Mouse (Mus musculus): Measurements from ENCODE around the gene Slc2a8. TPM values are rescaled to one million over a fixed set of nuclear protein-coding genes. Genes with fewer than 3 reads are reported as not detected.

The Slc2a8 gene
- polyA plus RNA-seq, 1 experiment, result 28.4 TPM

- no peak overlapping the region for H3K4me3 ChIP-seq (replicated peaks)
- TF ChIP-seq FLI1 (IDR thresholded peaks at IDR 0.05; ENCODE audit: low read length), result no peak
- TF ChIP-seq GATA1 (IDR thresholded peaks at IDR 0.05; ENCODE audit: borderline replicate concordance, low read length), result no peak
Measured at GRCm38 (mm10) chr2:32954581-32954980, 27.3 kb downstream of the Slc2a8 start.

GRCm38 (mm10) chr2:32947454-32947853 lies 34.4 kb downstream of the Slc2a8 start:
- peaks cover 43% of the 10 kb centered on the region for H3K4me1 ChIP-seq
- TF ChIP-seq GATA1 (IDR thresholded peaks at IDR 0.05; ENCODE audit: borderline replicate concordance, low read length) (no peak), FLI1 (IDR thresholded peaks at IDR 0.05; ENCODE audit: low read length) (no peak)
- H3K27me3 ChIP-seq (replicated peaks), result peaks cover 3% of the 10 kb centered on the region
- H3K36me3 ChIP-seq (replicated peaks; ENCODE audit: low read length), result peaks cover 87% of the 10 kb centered on the region
- no peak overlapping the region for H3K4me3 ChIP-seq (replicated peaks)
- H3K9me3 ChIP-seq, result no peaks in the 10 kb centered on the region

More at GRCm38 (mm10) chr2:32954581-32954980, 27.3 kb downstream of the Slc2a8 start:
- peaks cover 87% of the 10 kb centered on the region for H3K36me3 ChIP-seq (replicated peaks; ENCODE audit: low read length)
- H3K27me3 ChIP-seq (replicated peaks), result no peaks in the 10 kb centered on the region
- H3K9me3 ChIP-seq, result peaks cover 6% of the 10 kb centered on the region
- peaks cover 29% of the 10 kb centered on the region for H3K4me1 ChIP-seq

DNA sequence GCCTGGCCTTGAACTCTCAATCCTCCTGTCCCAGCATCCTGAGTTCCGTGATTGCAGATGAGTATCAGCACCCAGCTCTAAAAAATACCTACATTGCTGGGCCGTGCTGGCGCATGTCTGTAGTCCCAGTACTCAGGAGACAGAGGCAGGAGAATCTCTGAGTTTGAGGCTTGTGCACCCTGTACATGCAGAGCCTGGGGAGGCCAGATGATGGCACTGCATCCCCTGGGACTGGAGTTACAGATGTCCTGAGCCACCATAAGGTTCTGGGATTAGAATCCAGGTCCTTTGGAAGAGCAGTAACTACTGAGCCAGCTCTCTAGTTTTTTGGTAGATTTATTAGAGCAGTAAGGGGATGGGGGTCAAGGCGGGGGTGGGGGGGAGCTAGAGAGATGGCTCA lies 41.4 kb downstream of the Slc2a8 start:
- TF ChIP-seq GATA1 (IDR thresholded peaks at IDR 0.05; ENCODE audit: borderline replicate concordance, low read length) (no peak), FLI1 (IDR thresholded peaks at IDR 0.05; ENCODE audit: low read length) (no peak)
- Histone ChIP-seq H3K4me1 (peaks cover 18% of the 10 kb centered on the region), H3K27me3 (replicated peaks) (no peaks in the 10 kb centered on the region), H3K36me3 (replicated peaks; ENCODE audit: low read length) (peaks cover 86% of the 10 kb centered on the region), H3K4me3 (replicated peaks) (no peak overlapping the region), H3K9me3 (no peaks in the 10 kb centered on the region)

DNA sequence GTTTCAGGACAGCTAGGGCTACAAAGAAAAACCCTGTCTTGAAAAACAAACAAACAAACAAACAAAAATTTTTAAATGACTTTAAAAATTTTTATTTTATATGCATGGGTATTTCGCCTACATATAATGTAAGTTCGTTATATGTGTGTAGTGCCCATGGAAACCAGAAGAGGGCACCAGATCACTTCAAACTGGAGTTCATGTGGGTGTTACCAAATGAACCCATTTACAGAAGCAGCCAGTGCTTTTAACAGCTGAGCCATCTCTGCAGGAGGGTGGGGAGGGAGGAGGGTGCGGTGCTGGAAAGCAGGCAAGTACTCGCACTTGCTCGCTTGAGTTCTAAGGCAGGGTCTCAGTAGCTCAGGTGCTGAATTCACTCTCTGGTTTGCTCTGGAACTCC lies 42.5 kb downstream of the Slc2a8 start:
- Histone ChIP-seq H3K27me3 (replicated peaks) (peaks cover 4% of the 10 kb centered on the region), H3K4me3 (replicated peaks) (no peak overlapping the region), H3K9me3 (no peaks in the 10 kb centered on the region), H3K36me3 (replicated peaks; ENCODE audit: low read length) (peaks cover 86% of the 10 kb centered on the region), H3K4me1 (peaks cover 18% of the 10 kb centered on the region)
- TF ChIP-seq FLI1 (IDR thresholded peaks at IDR 0.05; ENCODE audit: low read length) (no peak), GATA1 (IDR thresholded peaks at IDR 0.05; ENCODE audit: borderline replicate concordance, low read length) (no peak)

GRCm38 (mm10) chr2:32938741-32939140 lies 43.1 kb downstream of the Slc2a8 start:
- Histone ChIP-seq H3K27me3 (replicated peaks) (peaks cover 10% of the 10 kb centered on the region), H3K4me3 (replicated peaks) (no peak overlapping the region), H3K36me3 (replicated peaks; ENCODE audit: low read length) (peaks cover 88% of the 10 kb centered on the region), H3K4me1 (peaks cover 23% of the 10 kb centered on the region), H3K9me3 (no peaks in the 10 kb centered on the region)
- TF ChIP-seq FLI1 (IDR thresholded peaks at IDR 0.05; ENCODE audit: low read length) (no peak), GATA1 (IDR thresholded peaks at IDR 0.05; ENCODE audit: borderline replicate concordance, low read length) (no peak)

- H3K36me3 ChIP-seq (replicated peaks; ENCODE audit: low read length), result peaks cover 77% of the 10 kb centered on the region
Measured at GRCm38 (mm10) chr2:32931730-32932129, 50.2 kb downstream of the Slc2a8 start.

DNA sequence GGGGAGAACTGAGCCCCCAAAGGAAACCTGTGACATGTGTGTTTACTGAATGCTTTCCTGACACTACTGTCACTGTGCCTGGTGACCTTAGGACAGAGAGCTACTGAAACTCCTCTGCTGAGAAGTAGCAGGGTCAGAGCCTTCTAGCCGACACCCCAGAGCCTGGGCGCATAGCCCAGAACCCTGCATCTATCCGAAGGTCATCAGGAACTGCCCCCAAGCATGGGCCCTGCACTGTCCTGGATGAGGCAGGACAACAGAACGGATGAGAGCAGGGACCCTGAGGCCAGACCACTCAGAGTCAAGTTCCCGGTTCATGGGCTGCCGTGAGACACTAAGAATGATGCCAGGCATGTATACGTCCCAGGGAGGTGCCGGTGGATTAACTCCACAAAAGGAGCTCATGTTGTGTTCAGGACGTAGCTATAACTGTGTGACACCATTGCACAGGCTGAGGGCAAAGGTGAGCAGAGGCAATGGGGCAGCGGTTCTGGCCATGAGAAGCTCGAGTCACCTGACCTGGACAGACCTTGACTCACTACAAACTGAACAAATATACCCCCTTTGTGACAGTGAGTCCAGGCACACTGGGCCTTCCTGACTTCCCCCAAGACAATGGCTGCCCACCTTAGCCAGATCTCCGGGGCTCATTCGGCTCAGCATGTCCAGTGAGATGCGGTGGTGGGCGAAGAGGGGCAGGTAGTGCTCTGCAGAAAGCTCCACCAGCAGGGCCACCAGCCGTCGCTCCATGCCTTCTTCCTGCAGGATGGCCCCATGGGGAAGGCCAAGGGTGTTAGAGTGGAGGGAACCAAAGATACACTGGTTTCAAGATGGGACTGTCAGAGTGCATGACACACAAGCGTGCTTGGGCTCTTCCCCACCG lies 52.7 kb downstream of the Slc2a8 start:
- TF ChIP-seq FLI1 (IDR thresholded peaks at IDR 0.05; ENCODE audit: low read length), result no peak
- no peak for TF ChIP-seq GATA1 (IDR thresholded peaks at IDR 0.05; ENCODE audit: borderline replicate concordance, low read length)
- peaks cover 32% of the 10 kb centered on the region for H3K27me3 ChIP-seq (replicated peaks)
- H3K36me3 ChIP-seq (replicated peaks; ENCODE audit: low read length), result peaks cover 67% of the 10 kb centered on the region
- H3K4me3 ChIP-seq (replicated peaks), result no peak overlapping the region
- no peaks in the 10 kb centered on the region for H3K9me3 ChIP-seq
- peaks cover 10% of the 10 kb centered on the region; the same call in 1 of the 2 replicates for H3K4me1 ChIP-seq

More at GRCm38 (mm10) chr2:32931730-32932129, 50.2 kb downstream of the Slc2a8 start:
- no peak for TF ChIP-seq FLI1 (IDR thresholded peaks at IDR 0.05; ENCODE audit: low read length)
- no peak for TF ChIP-seq GATA1 (IDR thresholded peaks at IDR 0.05; ENCODE audit: borderline replicate concordance, low read length)
- peaks cover 14% of the 10 kb centered on the region; the same call in 1 of the 2 replicates for H3K4me1 ChIP-seq
- H3K9me3 ChIP-seq, result no peaks in the 10 kb centered on the region
- peaks cover 30% of the 10 kb centered on the region for H3K27me3 ChIP-seq (replicated peaks)
- no peak overlapping the region for H3K4me3 ChIP-seq (replicated peaks)

DNA sequence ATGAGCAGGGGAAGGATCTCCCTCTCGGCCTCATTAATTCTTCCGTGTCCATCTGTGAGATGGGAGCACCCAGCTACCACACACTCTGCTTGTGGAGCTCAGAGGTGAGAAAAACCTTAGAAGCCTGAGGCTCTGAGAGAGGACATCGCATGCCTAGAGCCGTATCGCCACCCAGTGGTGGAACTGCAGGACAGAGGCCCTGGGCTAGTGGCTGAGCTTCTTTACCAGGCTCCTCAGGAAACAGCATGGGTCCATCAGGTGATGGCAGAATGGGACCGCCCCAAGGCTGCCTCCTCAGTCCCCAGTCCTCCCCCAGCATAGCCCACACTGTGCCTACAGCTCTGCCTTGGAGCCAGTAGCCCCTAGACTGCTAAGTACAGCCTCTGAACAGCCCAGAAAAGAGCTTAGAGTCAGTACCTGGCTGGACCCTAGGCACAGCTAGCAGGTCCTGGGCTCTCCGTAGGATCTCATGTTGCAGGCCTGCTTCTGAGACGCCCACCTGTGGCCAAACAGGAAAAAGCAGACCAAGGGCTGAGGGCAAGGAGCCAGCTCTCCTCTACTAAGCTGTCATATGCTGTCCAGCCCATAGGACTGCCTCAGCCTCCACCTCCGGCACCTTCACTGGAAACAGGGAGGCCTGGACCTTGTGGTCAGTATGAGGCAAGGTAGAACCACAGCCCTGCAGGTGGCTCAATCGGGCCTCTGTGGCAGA lies 53.5 kb downstream of the Slc2a8 start:
- H3K27me3 ChIP-seq (replicated peaks), result peaks cover 32% of the 10 kb centered on the region
- H3K4me3 ChIP-seq (replicated peaks), result no peak overlapping the region

DNA sequence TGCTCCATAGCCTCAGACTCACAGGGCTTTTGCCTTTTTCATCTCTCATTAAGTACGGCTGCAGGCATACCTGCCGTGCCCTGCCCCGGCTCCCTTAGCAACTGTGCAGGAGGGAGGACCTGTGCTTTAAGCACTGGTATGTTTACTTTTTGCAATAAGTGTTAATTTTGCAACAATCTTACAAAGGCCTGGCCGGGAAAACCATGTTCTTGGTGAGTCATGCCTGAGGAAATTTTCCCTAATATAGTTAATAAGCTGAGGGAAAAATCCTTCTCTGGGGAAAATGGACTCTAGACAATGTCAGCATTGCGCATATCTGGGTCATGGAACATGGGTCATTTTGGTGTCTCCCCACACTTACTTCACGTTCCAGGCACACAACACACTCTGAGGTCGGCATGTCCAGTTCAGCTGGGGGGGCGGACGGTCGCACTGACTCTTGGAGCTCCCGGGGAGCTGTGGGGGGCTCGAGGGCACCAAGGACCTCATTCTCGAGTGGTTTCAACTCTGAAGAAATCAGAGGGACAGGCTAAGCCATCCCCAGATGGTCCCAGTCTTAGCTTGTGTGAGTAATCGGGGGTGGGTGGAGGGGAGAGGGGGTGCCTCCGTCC lies 54.2 kb downstream of the Slc2a8 start:
- TF ChIP-seq FLI1 (IDR thresholded peaks at IDR 0.05; ENCODE audit: low read length) (no peak), GATA1 (IDR thresholded peaks at IDR 0.05; ENCODE audit: borderline replicate concordance, low read length) (no peak)
- no peaks in the 10 kb centered on the region for H3K9me3 ChIP-seq
- no peak overlapping the region for H3K4me3 ChIP-seq (replicated peaks)
- peaks cover 7% of the 10 kb centered on the region; the same call in 1 of the 2 replicates for H3K4me1 ChIP-seq
- peaks cover 67% of the 10 kb centered on the region for H3K36me3 ChIP-seq (replicated peaks; ENCODE audit: low read length)
- H3K27me3 ChIP-seq (replicated peaks), result peaks cover 33% of the 10 kb centered on the region

More for the DNA sequence above, 53.5 kb downstream of the Slc2a8 start:
- H3K4me1 ChIP-seq, result peaks cover 5% of the 10 kb centered on the region; the same call in 1 of the 2 replicates
- TF ChIP-seq GATA1 (IDR thresholded peaks at IDR 0.05; ENCODE audit: borderline replicate concordance, low read length) (no peak), FLI1 (IDR thresholded peaks at IDR 0.05; ENCODE audit: low read length) (no peak)
- peaks cover 67% of the 10 kb centered on the region for H3K36me3 ChIP-seq (replicated peaks; ENCODE audit: low read length)
- H3K9me3 ChIP-seq, result no peaks in the 10 kb centered on the region
